Mouse (Mus musculus): Measurements from ENCODE around the gene Il15ra. TPM values are rescaled to one million over a fixed set of nuclear protein-coding genes. Genes with fewer than 3 reads are reported as not detected.
"Not testable (repeated sequence)": the region's sequence is repeated elsewhere in the genome, so short reads cannot be mapped to it uniquely, and the experiment has no call there.

Gene Il15ra
- polyA plus RNA-seq, 1 experiment from 2014 or later: 0.81 TPM

- WGBS: 40% methylated on average over 3 of the region's 3 CpGs
- Histone ChIP-seq H3K9me3 (replicated peaks) (no peaks in the 10 kb centered on the region), H3K4me3 (no peak overlapping the region), H3K27me3 (ENCODE audit: low read depth, poor library complexity, severe bottlenecking) (no peaks in the 10 kb centered on the region), H3K4me1 (no peaks in the 10 kb centered on the region), H3K27ac (no peak overlapping the region), H3K36me3 (no peaks in the 10 kb centered on the region)
- DNase-seq (ENCODE audit: low spot score): no peak
These were observed 17.7 kb upstream of the Il15ra start for GRCm38 (mm10) chr2:11687436-11687835.

- H3K9me3 ChIP-seq (replicated peaks): no peaks in the 10 kb centered on the region
- no peaks in the 10 kb centered on the region for H3K36me3 ChIP-seq
- no peak for DNase-seq (ENCODE audit: low spot score)
- H3K4me3 ChIP-seq: no peak overlapping the region
- WGBS: 82% methylated on average over 8 of the region's 8 CpGs
- no peak overlapping the region for H3K27ac ChIP-seq
- H3K4me1 ChIP-seq: no peaks in the 10 kb centered on the region
- H3K27me3 ChIP-seq (ENCODE audit: low read depth, poor library complexity, severe bottlenecking): no peaks in the 10 kb centered on the region
These were observed 14.7 kb upstream of the Il15ra start for GRCm38 (mm10) chr2:11690201-11690890.

GRCm38 (mm10) chr2:11693352-11693751 lies 11.7 kb upstream of the Il15ra start:
- WGBS: 94% methylated on average over 4 of the region's 4 CpGs
- Histone ChIP-seq H3K9me3 (replicated peaks) (no peaks in the 10 kb centered on the region), H3K4me3 (no peak overlapping the region), H3K27ac (no peak overlapping the region), H3K36me3 (no peaks in the 10 kb centered on the region), H3K27me3 (ENCODE audit: low read depth, poor library complexity, severe bottlenecking) (no peaks in the 10 kb centered on the region), H3K4me1 (no peaks in the 10 kb centered on the region)
- no peak for DNase-seq (ENCODE audit: low spot score)

GRCm38 (mm10) chr2:11694104-11694503 lies 11.0 kb upstream of the Il15ra start:
- Histone ChIP-seq H3K36me3 (no peaks in the 10 kb centered on the region), H3K27ac (no peak overlapping the region), H3K27me3 (ENCODE audit: low read depth, poor library complexity, severe bottlenecking) (no peaks in the 10 kb centered on the region), H3K9me3 (replicated peaks) (no peaks in the 10 kb centered on the region), H3K4me1 (no peaks in the 10 kb centered on the region), H3K4me3 (no peak overlapping the region)
- WGBS: 78% methylated on average over 2 of the region's 2 CpGs
- no peak for DNase-seq (ENCODE audit: low spot score)

- Histone ChIP-seq H3K9me3 (replicated peaks) (no peaks in the 10 kb centered on the region), H3K27ac (no peak overlapping the region), H3K36me3 (no peaks in the 10 kb centered on the region), H3K4me1 (no peaks in the 10 kb centered on the region), H3K27me3 (ENCODE audit: low read depth, poor library complexity, severe bottlenecking) (no peaks in the 10 kb centered on the region), H3K4me3 (no peak overlapping the region)
- WGBS: 74% methylated on average over 2 of the region's 2 CpGs
- no peak for DNase-seq (ENCODE audit: low spot score)
These were observed 9.2 kb upstream of the Il15ra start for GRCm38 (mm10) chr2:11695867-11696266.

- Histone ChIP-seq H3K4me1 (no peaks in the 10 kb centered on the region), H3K9me3 (replicated peaks) (no peaks in the 10 kb centered on the region), H3K4me3 (no peak overlapping the region), H3K27me3 (ENCODE audit: low read depth, poor library complexity, severe bottlenecking) (peaks cover 4% of the 10 kb centered on the region), H3K27ac (no peak overlapping the region), H3K36me3 (no peaks in the 10 kb centered on the region)
- DNase-seq (ENCODE audit: low spot score): no peak
- 66% methylated on average over 5 of the region's 5 CpGs for WGBS
These were observed 6.1 kb upstream of the Il15ra start for GRCm38 (mm10) chr2:11698994-11699393.

- Histone ChIP-seq H3K4me1 (peaks cover under 1% of the 10 kb centered on the region; the same call in 1 of the 2 replicates), H3K4me3 (no peak overlapping the region), H3K36me3 (no peaks in the 10 kb centered on the region), H3K27ac (no peak overlapping the region), H3K27me3 (ENCODE audit: low read depth, poor library complexity, severe bottlenecking) (peaks cover 13% of the 10 kb centered on the region), H3K9me3 (replicated peaks) (no peaks in the 10 kb centered on the region)
- no peak for DNase-seq (ENCODE audit: low spot score)
- 87% methylated on average over 2 of the region's 2 CpGs for WGBS
These were observed 5.2 kb upstream of the Il15ra start for GRCm38 (mm10) chr2:11699905-11700304.

GRCm38 (mm10) chr2:11706030-11706745 lies 1.1 kb downstream of the Il15ra start:
- Histone ChIP-seq H3K36me3 (no peaks in the 10 kb centered on the region), H3K9me3 (replicated peaks) (0 out of 2 replicates have a peak, but pooled peaks cover 3% of the 10 kb centered on the region), H3K4me3 (peak overlapping the region; percentile 59), H3K4me1 (peaks cover 14% of the 10 kb centered on the region), H3K27ac (peak overlapping the region; percentile 5; the same call in 1 of the 2 replicates), H3K27me3 (ENCODE audit: low read depth, poor library complexity, severe bottlenecking) (peaks cover 52% of the 10 kb centered on the region)
- DNase-seq (ENCODE audit: low spot score): peak; percentile 47
- 4% methylated on average over 28 of the region's 28 CpGs for WGBS

- Histone ChIP-seq H3K27ac (no peak overlapping the region), H3K27me3 (ENCODE audit: low read depth, poor library complexity, severe bottlenecking) (peaks cover 52% of the 10 kb centered on the region), H3K4me1 (peaks cover 14% of the 10 kb centered on the region), H3K36me3 (no peaks in the 10 kb centered on the region), H3K4me3 (peak overlapping the region; percentile 59), H3K9me3 (replicated peaks) (0 out of 2 replicates have a peak, but pooled peaks cover 3% of the 10 kb centered on the region)
- WGBS: 36% methylated on average over 6 of the region's 6 CpGs
- DNase-seq (ENCODE audit: low spot score): peak; percentile 30
These were observed 1.6 kb downstream of the Il15ra start for GRCm38 (mm10) chr2:11706746-11707065.

- peaks cover 52% of the 10 kb centered on the region for H3K27me3 ChIP-seq (ENCODE audit: low read depth, poor library complexity, severe bottlenecking)
- H3K9me3 ChIP-seq (replicated peaks): 0 out of 2 replicates have a peak, but pooled peaks cover 3% of the 10 kb centered on the region
- H3K4me1 ChIP-seq: peaks cover 14% of the 10 kb centered on the region
- H3K36me3 ChIP-seq: no peaks in the 10 kb centered on the region
- no peak overlapping the region for H3K4me3 ChIP-seq
- WGBS: 80% methylated on average over 5 of the region's 5 CpGs
- no peak for DNase-seq (ENCODE audit: low spot score)
- no peak overlapping the region for H3K27ac ChIP-seq
These were observed 3.4 kb downstream of the Il15ra start for GRCm38 (mm10) chr2:11708538-11708937.

GRCm38 (mm10) chr2:11710101-11710500 lies 5.0 kb downstream of the Il15ra start:
- Histone ChIP-seq H3K4me1 (peaks cover 12% of the 10 kb centered on the region), H3K27me3 (ENCODE audit: low read depth, poor library complexity, severe bottlenecking) (peaks cover 37% of the 10 kb centered on the region)
- H3K27ac ChIP-seq; H3K4me3 ChIP-seq; H3K36me3 ChIP-seq; H3K9me3 ChIP-seq (replicated peaks): not testable (repeated sequence)
- peak; percentile 40 for DNase-seq (ENCODE audit: low spot score)
- 63% methylated on average over 4 of the region's 4 CpGs for WGBS

- Histone ChIP-seq H3K27ac (no peak overlapping the region), H3K4me3 (no peak overlapping the region), H3K9me3 (replicated peaks) (0 out of 2 replicates have a peak, but pooled peaks cover 1% of the 10 kb centered on the region), H3K36me3 (no peaks in the 10 kb centered on the region), H3K4me1 (no peaks in the 10 kb centered on the region), H3K27me3 (ENCODE audit: low read depth, poor library complexity, severe bottlenecking) (peaks cover 13% of the 10 kb centered on the region)
- no peak for DNase-seq (ENCODE audit: low spot score)
- WGBS: 86% methylated on average over 6 of the region's 6 CpGs
These were observed 7.4 kb downstream of the Il15ra start for GRCm38 (mm10) chr2:11712483-11712990.

GRCm38 (mm10) chr2:11713021-11713420 lies 7.9 kb downstream of the Il15ra start:
- Histone ChIP-seq H3K36me3 (no peaks in the 10 kb centered on the region), H3K27me3 (ENCODE audit: low read depth, poor library complexity, severe bottlenecking) (peaks cover 8% of the 10 kb centered on the region), H3K27ac (no peak overlapping the region), H3K9me3 (replicated peaks) (no peaks in the 10 kb centered on the region), H3K4me3 (no peak overlapping the region), H3K4me1 (no peaks in the 10 kb centered on the region)
- DNase-seq (ENCODE audit: low spot score): no peak
- 80% methylated on average over 3 of the region's 3 CpGs for WGBS

Data from limb, embryonic 10.5 days (tissue).